Mouse (Mus musculus): ENCODE results near the gene Cntnap1. TPM values are rescaled to one million over a fixed set of nuclear protein-coding genes. Genes with fewer than 3 reads are reported as not detected.
"Not testable (repeated sequence)": the region's sequence is repeated elsewhere in the genome, so short reads cannot be mapped to it uniquely, and the experiment has no call there.

Gene Cntnap1
- polyA plus RNA-seq, 1 experiment from 2014 or later, result 0.28 TPM

DNA sequence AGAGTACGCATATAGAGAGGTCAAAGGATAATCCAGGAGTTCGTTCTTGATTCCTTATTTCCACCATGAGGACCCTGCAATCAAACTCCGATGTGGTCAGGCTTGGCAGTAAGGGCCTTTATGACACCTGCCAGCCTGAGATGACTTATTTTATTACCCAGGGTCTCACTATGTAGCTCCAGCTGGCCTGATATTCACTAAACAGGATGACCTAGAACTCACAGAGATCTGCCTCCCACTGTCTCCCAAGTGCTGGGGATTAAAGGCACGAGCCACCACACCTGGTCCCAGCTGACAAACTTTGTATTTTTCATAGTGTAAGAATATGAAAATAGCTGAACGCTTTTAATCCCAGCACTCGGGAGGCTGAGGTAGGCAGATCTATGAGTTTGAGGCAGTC is 15.2 kb upstream of the Cntnap1 start:
- Histone ChIP-seq H3K36me3 (no peaks in the 10 kb centered on the region), H3K27me3 (ENCODE audit: low read depth, poor library complexity, severe bottlenecking) (peaks cover 48% of the 10 kb centered on the region), H3K4me1 (peaks cover 14% of the 10 kb centered on the region), H3K27ac (replicated peaks) (no peak overlapping the region), H3K4me3 (peak overlapping the region; percentile 56), H3K9me3 (replicated peaks) (no peaks in the 10 kb centered on the region)
- DNase-seq (ENCODE audit: low spot score), result no peak
- WGBS, result 68% methylated on average over 6 of the region's 6 CpGs

- peak within 1 kb of the TSS; percentile 68 for H3K27ac ChIP-seq (replicated peaks)
- H3K27me3 ChIP-seq (ENCODE audit: low read depth, poor library complexity, severe bottlenecking), result peaks cover 50% of the 10 kb centered on the region
- peak; percentile 60 for DNase-seq (ENCODE audit: low spot score)
- H3K36me3 ChIP-seq, result no peaks in the 10 kb centered on the region
- peak within 1 kb of the TSS; percentile 56 for H3K4me3 ChIP-seq
- no peaks in the 10 kb centered on the region for H3K9me3 ChIP-seq (replicated peaks)
- H3K4me1 ChIP-seq, result peaks cover 14% of the 10 kb centered on the region
- 2% methylated on average over 36 of the region's 36 CpGs for WGBS
Measured at GRCm38 (mm10) chr11:101155728-101156371, 14.5 kb upstream of the Cntnap1 start, which contains the start of gene Tubg2. Gene Tubg2, plus strand, starts transcription at chr11:101155907.

- 80% methylated on average over 8 of the region's 10 CpGs for WGBS
- H3K9me3 ChIP-seq (replicated peaks); H3K36me3 ChIP-seq; DNase-seq (ENCODE audit: low spot score); H3K27ac ChIP-seq (replicated peaks); H3K4me3 ChIP-seq: not testable (repeated sequence)
- Histone ChIP-seq H3K27me3 (ENCODE audit: low read depth, poor library complexity, severe bottlenecking) (peaks cover 86% of the 10 kb centered on the region), H3K4me1 (peaks cover 39% of the 10 kb centered on the region)
Measured at GRCm38 (mm10) chr11:101160151-101160550, 10.2 kb upstream of the Cntnap1 start.

DNA sequence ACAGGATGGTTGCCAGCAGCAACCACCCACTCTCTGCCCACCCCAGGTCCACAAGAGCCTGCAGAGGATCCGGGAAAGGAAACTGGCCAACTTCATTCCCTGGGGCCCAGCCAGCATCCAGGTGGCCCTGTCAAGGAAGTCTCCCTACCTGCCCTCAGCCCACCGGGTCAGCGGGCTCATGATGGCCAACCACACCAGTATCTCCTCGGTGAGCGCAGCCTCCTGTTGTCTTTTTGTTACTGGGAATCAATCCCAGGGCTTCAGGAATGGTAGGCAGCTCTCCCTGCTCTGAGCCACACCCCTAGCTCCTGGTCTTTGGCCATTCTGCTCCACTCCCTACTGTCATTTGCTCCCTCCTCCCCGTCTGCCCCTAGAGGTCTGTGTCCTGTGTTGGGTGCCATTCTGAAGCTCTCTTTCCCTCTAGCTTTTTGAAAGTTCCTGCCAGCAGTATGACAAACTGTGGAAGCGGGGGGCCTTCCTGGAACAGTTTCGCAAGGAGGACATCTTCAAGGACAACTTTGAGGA is 9.3 kb upstream of the Cntnap1 start:
- not testable (repeated sequence) for DNase-seq (ENCODE audit: low spot score); H3K27ac ChIP-seq (replicated peaks); H3K9me3 ChIP-seq (replicated peaks); H3K4me3 ChIP-seq; H3K36me3 ChIP-seq
- Histone ChIP-seq H3K27me3 (ENCODE audit: low read depth, poor library complexity, severe bottlenecking) (peaks cover 86% of the 10 kb centered on the region), H3K4me1 (peaks cover 36% of the 10 kb centered on the region)
- 75% methylated on average over 8 of the region's 8 CpGs for WGBS

DNA sequence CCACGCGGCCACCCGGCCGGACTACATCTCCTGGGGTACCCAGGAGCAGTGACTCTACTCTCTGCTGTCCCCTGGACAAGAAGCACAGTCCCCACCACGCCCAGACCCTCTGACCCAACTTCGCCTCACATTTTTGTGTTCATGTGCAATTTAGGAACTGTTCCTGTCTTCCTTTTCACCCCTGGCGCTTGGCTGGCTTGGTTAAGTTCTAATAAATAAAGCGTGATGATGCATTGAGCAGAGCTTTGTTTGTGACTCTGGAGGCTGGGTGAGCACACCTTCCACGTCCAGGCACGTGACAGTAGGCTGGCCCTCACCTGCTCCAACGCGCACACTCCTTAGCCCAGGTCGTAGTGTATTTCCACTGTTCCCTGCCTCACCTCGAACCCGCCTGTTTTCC is 8.8 kb upstream of the Cntnap1 start:
- Histone ChIP-seq H3K9me3 (replicated peaks) (no peaks in the 10 kb centered on the region), H3K4me3 (no peak overlapping the region), H3K4me1 (peaks cover 31% of the 10 kb centered on the region), H3K27ac (replicated peaks) (no peak overlapping the region), H3K36me3 (peaks cover 13% of the 10 kb centered on the region; the same call in 1 of the 2 replicates), H3K27me3 (ENCODE audit: low read depth, poor library complexity, severe bottlenecking) (peaks cover 86% of the 10 kb centered on the region)
- 86% methylated on average over 15 of the region's 15 CpGs for WGBS
- no peak for DNase-seq (ENCODE audit: low spot score)

GRCm38 (mm10) chr11:101162301-101162700 is 8.0 kb upstream of the Cntnap1 start:
- WGBS, result 61% methylated on average over 5 of the region's 5 CpGs
- Histone ChIP-seq H3K4me3 (no peak overlapping the region), H3K4me1 (peaks cover 31% of the 10 kb centered on the region), H3K9me3 (replicated peaks) (no peaks in the 10 kb centered on the region), H3K27me3 (ENCODE audit: low read depth, poor library complexity, severe bottlenecking) (peaks cover 87% of the 10 kb centered on the region), H3K36me3 (peaks cover 18% of the 10 kb centered on the region), H3K27ac (replicated peaks) (no peak overlapping the region)
- no peak for DNase-seq (ENCODE audit: low spot score)

- no peak overlapping the region for H3K4me3 ChIP-seq
- DNase-seq (ENCODE audit: low spot score), result no peak
- peaks cover 31% of the 10 kb centered on the region for H3K4me1 ChIP-seq
- H3K27me3 ChIP-seq (ENCODE audit: low read depth, poor library complexity, severe bottlenecking), result peaks cover 87% of the 10 kb centered on the region
- H3K36me3 ChIP-seq, result peaks cover 23% of the 10 kb centered on the region
- no peaks in the 10 kb centered on the region for H3K9me3 ChIP-seq (replicated peaks)
- H3K27ac ChIP-seq (replicated peaks), result no peak overlapping the region
- 40% methylated on average over 5 of the region's 5 CpGs for WGBS
Measured at GRCm38 (mm10) chr11:101162772-101163171, 7.6 kb upstream of the Cntnap1 start.

- Histone ChIP-seq H3K27ac (replicated peaks) (0 out of 2 replicates have a peak overlapping the region, but pooled peaks have one; percentile 33), H3K9me3 (replicated peaks) (no peaks in the 10 kb centered on the region), H3K4me3 (peak overlapping the region; percentile 50), H3K4me1 (peaks cover 33% of the 10 kb centered on the region), H3K27me3 (ENCODE audit: low read depth, poor library complexity, severe bottlenecking) (peaks cover 88% of the 10 kb centered on the region), H3K36me3 (peaks cover 24% of the 10 kb centered on the region)
- peak; percentile 45 for DNase-seq (ENCODE audit: low spot score)
- WGBS, result 7% methylated on average over 49 of the region's 49 CpGs
Measured at GRCm38 (mm10) chr11:101163476-101164350, 6.6 kb upstream of the Cntnap1 start.

DNA sequence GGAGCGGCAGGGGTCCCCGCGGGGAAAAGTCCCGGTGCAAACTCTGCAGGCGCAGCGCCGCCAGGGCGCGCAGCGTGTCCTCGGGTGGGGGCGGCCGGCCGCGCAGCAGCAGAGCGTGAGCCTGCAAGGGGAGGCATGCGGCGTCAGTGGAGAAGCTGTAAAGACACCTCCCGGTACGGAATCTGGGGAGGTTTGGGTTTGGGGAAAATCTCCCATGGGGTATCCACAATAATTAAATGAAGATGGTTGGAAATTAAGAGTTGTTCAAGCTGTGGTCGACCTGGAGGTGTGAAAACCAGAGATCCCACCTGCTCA is 6.0 kb upstream of the Cntnap1 start:
- DNase-seq (ENCODE audit: low spot score), result no peak
- H3K27ac ChIP-seq (replicated peaks), result no peak overlapping the region
- 5% methylated on average over 21 of the region's 21 CpGs for WGBS
- H3K4me1 ChIP-seq, result peaks cover 38% of the 10 kb centered on the region
- H3K36me3 ChIP-seq, result peaks cover 24% of the 10 kb centered on the region
- H3K4me3 ChIP-seq, result peak overlapping the region; percentile 50
- H3K27me3 ChIP-seq (ENCODE audit: low read depth, poor library complexity, severe bottlenecking), result peaks cover 91% of the 10 kb centered on the region
- no peaks in the 10 kb centered on the region for H3K9me3 ChIP-seq (replicated peaks)

DNA sequence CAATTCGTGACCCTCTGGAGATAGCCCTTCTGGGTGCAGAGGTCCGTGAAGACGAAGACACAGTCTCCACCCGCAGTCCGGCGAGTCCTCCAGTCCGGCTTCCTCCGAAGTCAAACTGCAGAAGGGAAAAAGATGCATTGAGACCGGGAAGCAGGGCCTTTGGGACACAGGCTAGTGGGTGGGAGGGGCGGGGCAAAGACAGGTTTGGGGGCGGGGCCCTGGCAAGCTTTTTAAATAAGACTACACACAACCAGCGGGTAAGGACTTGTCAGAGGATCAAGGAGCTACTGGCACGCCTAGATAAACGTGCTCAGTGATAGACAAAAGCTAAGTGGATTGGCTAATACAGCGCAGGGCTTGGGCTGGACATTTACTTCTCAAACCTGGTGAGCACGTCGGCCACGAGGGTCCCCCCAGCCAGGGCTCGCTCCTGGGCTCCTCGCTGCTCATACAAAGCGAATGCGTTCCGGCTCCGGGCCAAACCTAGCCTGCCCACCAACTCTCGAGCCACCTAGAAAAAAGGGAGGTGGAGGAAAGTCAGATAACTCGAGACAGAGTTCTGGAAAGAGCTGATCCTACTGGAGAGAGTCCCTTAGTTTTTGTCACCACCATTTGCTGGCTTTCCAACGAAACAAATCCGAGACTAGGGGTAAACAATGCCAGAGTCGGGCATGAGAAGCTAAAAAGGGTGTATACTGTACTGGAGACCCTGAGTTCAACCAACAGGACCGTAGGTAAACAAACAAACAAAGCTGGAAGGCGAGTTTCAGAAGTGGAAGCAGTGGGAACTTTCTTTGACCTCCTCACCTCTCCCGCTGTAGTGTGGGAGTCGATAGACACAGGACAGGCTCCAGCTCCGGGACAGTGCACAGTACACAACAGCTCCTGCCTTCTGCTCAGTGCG is 5.4 kb upstream of the Cntnap1 start:
- peak overlapping the region; percentile 50 for H3K4me3 ChIP-seq
- H3K27me3 ChIP-seq (ENCODE audit: low read depth, poor library complexity, severe bottlenecking), result peaks cover 94% of the 10 kb centered on the region
- peaks cover 24% of the 10 kb centered on the region for H3K36me3 ChIP-seq
- peak; percentile 39 for DNase-seq (ENCODE audit: low spot score)
- H3K4me1 ChIP-seq, result peaks cover 44% of the 10 kb centered on the region
- H3K27ac ChIP-seq (replicated peaks), result no peak overlapping the region
- no peaks in the 10 kb centered on the region for H3K9me3 ChIP-seq (replicated peaks)
- 5% methylated on average over 35 of the region's 35 CpGs for WGBS

GRCm38 (mm10) chr11:101166357-101166756 is 4.0 kb upstream of the Cntnap1 start:
- no peak for DNase-seq (ENCODE audit: low spot score)
- H3K36me3 ChIP-seq, result peaks cover 24% of the 10 kb centered on the region
- H3K9me3 ChIP-seq (replicated peaks), result no peaks in the 10 kb centered on the region
- 32% methylated on average over 14 of the region's 14 CpGs for WGBS
- peaks cover 97% of the 10 kb centered on the region for H3K27me3 ChIP-seq (ENCODE audit: low read depth, poor library complexity, severe bottlenecking)
- H3K4me1 ChIP-seq, result peaks cover 56% of the 10 kb centered on the region
- H3K4me3 ChIP-seq, result no peak overlapping the region; the same call in 1 of the 2 replicates
- H3K27ac ChIP-seq (replicated peaks), result no peak overlapping the region

Measured in midbrain, embryonic 10.5 days (tissue).